Mouse (Mus musculus) megakaryocyte, embryonic 14.5 days (primary cell): ENCODE data around the gene 5730522E02Rik. TPM values are rescaled to one million over a fixed set of nuclear protein-coding genes. Genes with fewer than 3 reads are reported as not detected.

Experiments used
- H3K27me3 ChIP-seq: replicated peaks from 2 replicates; pipeline ENCODE3; 2012; ENCODE audit warnings: inconsistent platforms
- H3K36me3 ChIP-seq: replicated peaks from 2 replicates; pipeline ENCODE3; 2012; ENCODE audit warnings: low read length, inconsistent platforms, mixed read lengths
- H3K4me1 ChIP-seq: 2 replicates; pipeline ENCODE4 v1.6.1; 2012; ENCODE audit warnings: inconsistent platforms
- H3K4me3 ChIP-seq: replicated peaks from 2 replicates; pipeline ENCODE3; 2012; ENCODE audit warnings: moderate library complexity, mild to moderate bottlenecking, inconsistent platforms
- H3K9me3 ChIP-seq: 2 replicates; pipeline ENCODE4 v1.6.1; 2012; ENCODE audit warnings: inconsistent platforms
- FLI1 ChIP-seq: IDR thresholded peaks from 2 replicates; pipeline ENCODE4 v1.6.1; 2012; ENCODE audit warnings: low read length, inconsistent platforms, mixed read lengths
- GATA1 ChIP-seq: IDR thresholded peaks from 3 replicates; pipeline ENCODE4 v1.6.1; 2012; ENCODE audit warnings: mixed read lengths, low read length, inconsistent platforms, borderline replicate concordance
- polyA plus RNA-seq: library from polyadenylated mRNA; stranded (reverse); fragments of >175 nt; gene quantifications from 2 replicates; pipeline ENCODE4 v1.2.3, GENCODE M21; 2012; ENCODE audit warnings: low replicate concordance; ENCODE audit not compliant: insufficient read depth

5730522E02Rik gene
- polyA plus RNA-seq, 1 experiment: not detected

- no peak for TF ChIP-seq GATA1
- no peak for TF ChIP-seq FLI1
Observed at GRCm38 (mm10) chr11:25902321-25902720, 308.2 kb downstream of the 5730522E02Rik start.

DNA sequence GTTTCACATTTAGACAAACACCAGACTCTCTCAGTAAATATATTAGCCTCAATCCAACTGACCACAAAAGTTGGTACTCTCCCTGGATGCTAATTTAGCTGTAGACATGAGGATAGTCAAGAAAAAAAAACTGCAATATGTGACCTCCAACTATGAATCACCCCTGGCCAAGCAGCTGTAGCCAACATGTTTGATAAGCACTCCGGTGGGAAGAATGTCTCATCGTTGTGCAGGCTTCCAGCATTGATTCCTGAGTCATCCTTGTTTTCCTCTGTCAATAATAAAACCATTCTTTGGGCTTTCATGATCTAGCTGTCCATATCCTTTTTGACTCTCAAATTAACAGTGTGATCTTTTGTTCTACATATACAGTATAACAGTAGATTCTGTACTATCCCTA, 308.9 kb downstream of the 5730522E02Rik start:
- TF ChIP-seq GATA1: no peak
- TF ChIP-seq FLI1: no peak

More at GRCm38 (mm10) chr11:25902321-25902720, 308.2 kb downstream of the 5730522E02Rik start:
- H3K4me3 ChIP-seq: no peak overlapping the region
- H3K27me3 ChIP-seq: no peaks in the 10 kb centered on the region
- H3K36me3 ChIP-seq: no peaks in the 10 kb centered on the region
- H3K9me3 ChIP-seq: no peaks in the 10 kb centered on the region
- no peaks in the 10 kb centered on the region for H3K4me1 ChIP-seq

GRCm38 (mm10) chr11:25893906-25894305, 316.7 kb downstream of the 5730522E02Rik start:
- TF ChIP-seq FLI1 (no peak), GATA1 (no peak)
- no peaks in the 10 kb centered on the region for H3K4me1 ChIP-seq
- H3K27me3 ChIP-seq: no peaks in the 10 kb centered on the region
- no peaks in the 10 kb centered on the region for H3K36me3 ChIP-seq
- H3K9me3 ChIP-seq: no peaks in the 10 kb centered on the region
- H3K4me3 ChIP-seq: no peak overlapping the region

More for the DNA sequence above, 308.9 kb downstream of the 5730522E02Rik start:
- no peaks in the 10 kb centered on the region for H3K9me3 ChIP-seq
- no peak overlapping the region for H3K4me3 ChIP-seq
- no peaks in the 10 kb centered on the region for H3K4me1 ChIP-seq
- H3K27me3 ChIP-seq: no peaks in the 10 kb centered on the region
- no peaks in the 10 kb centered on the region for H3K36me3 ChIP-seq

- H3K9me3 ChIP-seq: no peaks in the 10 kb centered on the region
- TF ChIP-seq GATA1 (no peak), FLI1 (no peak)
Observed at GRCm38 (mm10) chr11:25872983-25873382, 337.6 kb downstream of the 5730522E02Rik start.

GRCm38 (mm10) chr11:25872317-25872716, 338.2 kb downstream of the 5730522E02Rik start:
- H3K36me3 ChIP-seq: no peaks in the 10 kb centered on the region
- no peaks in the 10 kb centered on the region for H3K27me3 ChIP-seq
- H3K4me3 ChIP-seq: no peak overlapping the region
- no peaks in the 10 kb centered on the region for H3K9me3 ChIP-seq
- no peak for TF ChIP-seq GATA1
- no peak for TF ChIP-seq FLI1
- H3K4me1 ChIP-seq: no peaks in the 10 kb centered on the region

More at GRCm38 (mm10) chr11:25872983-25873382, 337.6 kb downstream of the 5730522E02Rik start:
- Histone ChIP-seq H3K4me1 (no peaks in the 10 kb centered on the region), H3K4me3 (no peak overlapping the region), H3K27me3 (no peaks in the 10 kb centered on the region), H3K36me3 (no peaks in the 10 kb centered on the region)

DNA sequence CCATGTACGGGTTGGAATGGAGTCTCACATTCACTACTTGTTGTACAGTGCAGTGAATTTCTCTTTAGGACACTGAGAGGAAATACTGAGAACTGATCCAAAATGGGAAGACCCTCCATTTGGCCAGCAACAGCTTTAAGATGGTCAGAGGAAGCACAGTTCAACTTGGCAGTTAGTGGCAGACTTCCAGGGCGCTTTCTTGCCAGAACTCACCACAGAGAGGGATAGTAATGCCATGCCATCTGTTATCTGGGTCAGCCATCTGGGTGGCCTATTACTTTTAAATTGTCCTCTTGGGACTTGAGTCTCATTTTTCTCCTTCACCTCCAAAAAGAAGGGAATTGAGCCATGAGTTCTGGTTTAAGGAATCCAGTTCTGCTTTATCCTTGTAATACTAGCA, 344.3 kb downstream of the 5730522E02Rik start:
- no peaks in the 10 kb centered on the region for H3K36me3 ChIP-seq
- peaks cover 4% of the 10 kb centered on the region; the same call in 1 of the 2 replicates for H3K4me1 ChIP-seq
- no peaks in the 10 kb centered on the region for H3K9me3 ChIP-seq
- TF ChIP-seq FLI1 (no peak), GATA1 (no peak)
- H3K4me3 ChIP-seq: no peak overlapping the region
- H3K27me3 ChIP-seq: no peaks in the 10 kb centered on the region

DNA sequence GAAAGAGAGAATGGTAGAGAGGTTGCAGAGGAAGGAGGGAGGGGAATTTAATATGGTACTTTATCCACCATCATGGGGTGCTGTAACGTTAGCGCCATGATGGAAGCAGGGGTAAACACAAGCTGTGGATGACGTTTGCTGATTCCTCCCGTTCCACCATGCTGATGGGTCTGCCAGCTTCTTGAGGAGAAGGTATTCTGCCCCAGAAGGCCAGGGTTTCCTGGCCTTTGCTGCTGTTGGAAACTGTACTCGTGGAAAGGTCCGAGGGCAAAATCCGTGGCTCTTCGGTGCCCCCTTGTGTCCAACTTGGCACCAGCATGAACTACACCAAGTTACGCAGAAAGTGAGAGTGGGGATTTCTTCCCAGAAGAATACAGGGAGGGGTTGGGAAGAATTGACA, 347.9 kb downstream of the 5730522E02Rik start:
- Histone ChIP-seq H3K36me3 (no peaks in the 10 kb centered on the region), H3K27me3 (no peaks in the 10 kb centered on the region), H3K4me3 (peak overlapping the region; percentile 78), H3K9me3 (no peaks in the 10 kb centered on the region), H3K4me1 (peaks cover 4% of the 10 kb centered on the region; the same call in 1 of the 2 replicates)
- no peak for TF ChIP-seq GATA1

DNA sequence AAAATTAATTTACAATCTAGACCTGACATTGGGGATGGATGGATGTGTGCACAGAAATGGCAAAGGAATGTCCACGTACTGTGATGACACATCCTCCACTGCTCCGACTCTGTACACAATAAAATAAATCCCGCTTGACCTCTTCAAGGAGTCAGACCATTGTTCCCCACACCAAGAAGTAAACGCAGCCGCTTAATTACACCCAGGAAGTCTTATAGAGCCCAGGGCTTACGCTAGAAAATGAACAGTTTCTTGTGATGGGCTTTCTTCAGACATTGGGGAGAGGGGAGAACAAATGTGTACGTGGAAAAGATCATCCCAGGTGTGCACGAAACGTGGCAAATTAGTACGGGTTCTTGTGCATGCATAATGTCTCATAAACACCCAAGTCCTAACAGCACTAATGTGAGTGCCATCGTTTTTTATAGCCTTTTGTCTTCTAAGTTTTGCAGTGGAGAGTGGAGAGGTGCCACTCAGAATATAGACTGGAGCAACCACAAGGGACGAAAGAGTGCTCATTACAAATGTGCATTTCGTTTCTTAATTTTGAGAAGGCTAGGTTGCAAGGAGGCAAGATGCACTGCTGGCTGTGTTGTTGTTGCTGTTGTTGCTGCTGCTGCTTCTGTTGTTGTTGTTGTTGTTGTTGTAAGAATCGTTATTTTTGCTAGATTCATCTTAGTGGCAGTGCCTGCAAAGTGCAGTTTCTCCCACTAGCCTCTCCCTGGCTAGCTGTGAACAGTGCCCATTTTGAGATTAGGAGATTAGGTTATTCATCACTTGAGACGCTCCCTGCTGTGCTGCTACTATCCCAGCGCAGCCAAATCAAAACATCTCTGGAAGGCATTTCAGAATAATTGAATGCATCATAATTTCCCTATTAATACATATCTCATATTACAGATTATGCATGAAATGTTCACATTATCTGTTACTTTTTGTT, 353.7 kb downstream of the 5730522E02Rik start:
- no peaks in the 10 kb centered on the region for H3K4me1 ChIP-seq
- no peak overlapping the region for H3K4me3 ChIP-seq
- H3K9me3 ChIP-seq: no peaks in the 10 kb centered on the region
- TF ChIP-seq FLI1 (no peak), GATA1 (no peak)
- H3K27me3 ChIP-seq: no peaks in the 10 kb centered on the region
- H3K36me3 ChIP-seq: no peaks in the 10 kb centered on the region

- no peak overlapping the region for H3K4me3 ChIP-seq
- no peaks in the 10 kb centered on the region for H3K36me3 ChIP-seq
- H3K4me1 ChIP-seq: no peaks in the 10 kb centered on the region
- TF ChIP-seq FLI1 (no peak), GATA1 (no peak)
- H3K27me3 ChIP-seq: no peaks in the 10 kb centered on the region
- H3K9me3 ChIP-seq: no peaks in the 10 kb centered on the region
Observed at GRCm38 (mm10) chr11:25855794-25856193, 354.8 kb downstream of the 5730522E02Rik start.

DNA sequence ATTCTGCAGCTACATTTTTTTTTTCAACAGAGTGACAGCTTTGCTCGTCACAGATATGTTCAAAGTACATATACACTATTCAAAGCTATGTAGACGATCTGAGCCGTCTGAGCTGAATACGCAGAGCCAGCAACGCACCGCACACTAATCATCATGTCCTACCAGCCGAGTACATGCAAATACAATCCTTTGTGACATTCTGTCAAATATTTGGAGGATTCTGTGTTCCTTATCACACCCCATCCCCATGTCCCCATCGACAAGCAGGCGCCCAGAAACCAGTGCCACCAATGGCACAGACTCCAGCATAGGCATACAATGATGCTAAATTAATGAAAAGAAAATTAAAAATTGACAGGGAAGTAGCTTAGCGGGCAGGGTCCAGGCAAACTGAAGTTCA, 356.3 kb downstream of the 5730522E02Rik start:
- Histone ChIP-seq H3K9me3 (no peaks in the 10 kb centered on the region), H3K36me3 (no peaks in the 10 kb centered on the region), H3K4me3 (no peak overlapping the region), H3K27me3 (no peaks in the 10 kb centered on the region), H3K4me1 (no peaks in the 10 kb centered on the region; the same call in 1 of the 2 replicates)
- TF ChIP-seq FLI1 (no peak), GATA1 (no peak)
